ENCODE assay signal across 10 mouse cellular contexts in the genomic region with DNA sequence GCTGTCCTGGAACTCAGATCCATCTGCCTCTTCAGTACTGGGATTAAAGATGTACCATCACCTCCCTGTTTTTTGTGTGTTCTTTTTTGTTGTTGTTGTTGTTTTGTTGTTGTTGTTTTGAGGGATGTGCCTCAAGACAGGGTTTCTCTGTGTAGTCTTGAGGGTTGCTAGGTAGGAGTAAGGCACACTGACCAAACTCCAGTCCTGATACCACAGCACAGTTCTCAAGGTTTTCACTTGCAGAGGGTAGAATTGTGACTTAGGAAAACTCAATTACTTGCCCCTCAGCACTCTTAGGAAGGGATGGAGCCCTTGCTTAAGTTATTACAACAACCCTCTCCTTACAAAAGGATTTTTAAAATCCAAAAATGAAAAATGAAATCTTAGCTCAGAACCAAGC. TPM values are rescaled to one million over a fixed set of nuclear protein-coding genes. Genes with fewer than 3 reads are reported as not detected.
DNase-seq lines count a peak whose midpoint lies in the region; ATAC-seq and TF ChIP-seq lines count a peak whose summit lies in the region.
"Had no signal": no experiment of that assay in that cellular context is flagged by ENCODE, and none has a peak within 500 bp of the region (broad histone marks: within the 10 kb centered on the region; RNA-seq: fewer than 3 reads in every experiment).

No protein-coding gene starts in this region.

- 0 out of 2 replicates have a peak overlapping the region, but pooled peaks have one; percentile 38 for H3K27ac ChIP-seq in kidney, postnatal 0 days
- H3K27ac ChIP-seq in kidney, adult 2 months (ENCODE audit: insufficient read depth, low read depth, low read length): no peak overlapping the region
- peak overlapping the region; percentile 92 for H3K27ac ChIP-seq in embryonic facial prominence, embryonic 15.5 days (replicated peaks)
- peak overlapping the region; percentile 45; the same call in 1 of the 2 replicates for H3K27ac ChIP-seq in intestine, embryonic 16.5 days (ENCODE audit: low read length)

- H3ac ChIP-seq in myocyte (ENCODE audit: control insufficient read depth, insufficient read length): no peak overlapping the region

- no peak for DNase-seq in kidney, postnatal 0 days (ENCODE audit: low spot score)
- no peak for DNase-seq in kidney, adult 2 months
- DNase-seq in adrenal gland, postnatal 10 days: no peak
- DNase-seq in left cerebral cortex, postnatal 10 days (ENCODE audit: extremely low spot score in 1 of 2, low spot score in 2 of 2): no peak
- no peak for DNase-seq in ovary, adult 18-20 months (ENCODE audit: low spot score)

- H3K4me3 ChIP-seq in kidney, postnatal 0 days (replicated peaks; ENCODE audit: low read depth, low read length): no peak overlapping the region
- H3K4me3 ChIP-seq in kidney, adult 2 months (ENCODE audit: insufficient read depth, low read depth, low read length): no peak overlapping the region
- H3K4me3 ChIP-seq in embryonic facial prominence, embryonic 15.5 days (replicated peaks): peak overlapping the region; percentile 57
- H3K4me3 ChIP-seq in intestine, embryonic 16.5 days (ENCODE audit: low read length): 0 out of 2 replicates have a peak overlapping the region, but pooled peaks have one; percentile 5
- H3K4me3 ChIP-seq in myocyte: peak overlapping the region; percentile 35

- TF ChIP-seq POLR2A in kidney, adult 2 months (IDR thresholded peaks at IDR 0.05; ENCODE audit: low read depth, low read length): no peak
- no peak for TF ChIP-seq POLR2A in myocyte (IDR thresholded peaks at IDR 0.05; ENCODE audit: insufficient read length, low read depth)

- no peak for ATAC-seq in kidney, postnatal 0 days (replicated peaks; ENCODE audit: low FRiP score, low read depth)
- ATAC-seq in embryonic facial prominence, embryonic 15.5 days (ENCODE audit: insufficient number of reproducible peaks, low FRiP score, low TSS enrichment, low read depth): no peak
- peak; percentile 44; the same call in 1 of the 2 replicates for ATAC-seq in intestine, embryonic 16.5 days

- H3K9me3 ChIP-seq in kidney, postnatal 0 days (replicated peaks; ENCODE audit: low read length): no peaks in the 10 kb centered on the region
- H3K9me3 ChIP-seq in embryonic facial prominence, embryonic 15.5 days (replicated peaks): no peaks in the 10 kb centered on the region
- no peaks in the 10 kb centered on the region for H3K9me3 ChIP-seq in intestine, embryonic 16.5 days (ENCODE audit: control insufficient read depth, low read length)
- H3K9me3 ChIP-seq: megakaryocyte, embryonic 14.5 days had no signal

- H3K4me2 ChIP-seq in kidney, postnatal 0 days (ENCODE audit: low read length): peak overlapping the region; percentile 75; the same call in 1 of the 2 replicates
- peak overlapping the region; percentile 66 for H3K4me2 ChIP-seq in embryonic facial prominence, embryonic 15.5 days (replicated peaks)
- 0 out of 2 replicates have a peak overlapping the region, but pooled peaks have one; percentile 32 for H3K4me2 ChIP-seq in intestine, embryonic 16.5 days (ENCODE audit: low read depth, low read length)
- H3K4me2 ChIP-seq in myocyte (ENCODE audit: low read depth): peak overlapping the region; percentile 62

- TF ChIP-seq CTCF in kidney, postnatal 0 days (IDR thresholded peaks at IDR 0.05; ENCODE audit: low read depth): no peak
- TF ChIP-seq CTCF in kidney, adult 2 months (conservative IDR thresholded peaks at IDR 0.05; ENCODE audit: insufficient read depth, insufficient read length, low read depth, low read length): no peak

- intact Hi-C loops in left cerebral cortex, postnatal 10 days (cut with DNase I): no loop called here

- H3K79me2 ChIP-seq in myocyte (ENCODE audit: control insufficient read depth, insufficient read depth): peaks cover 3% of the 10 kb centered on the region

- H3K4me1 ChIP-seq in kidney, postnatal 0 days (replicated peaks; ENCODE audit: insufficient read depth, low read length): no peaks in the 10 kb centered on the region
- peaks cover 6% of the 10 kb centered on the region; the same call in 1 of the 2 replicates for H3K4me1 ChIP-seq in kidney, adult 2 months (ENCODE audit: control insufficient read depth, insufficient read depth, low read length)
- peaks cover 3% of the 10 kb centered on the region for H3K4me1 ChIP-seq in embryonic facial prominence, embryonic 15.5 days
- peaks cover 7% of the 10 kb centered on the region for H3K4me1 ChIP-seq in intestine, embryonic 16.5 days (ENCODE audit: control insufficient read depth, insufficient read depth, low read length)

- H3K27me3 ChIP-seq in kidney, postnatal 0 days (ENCODE audit: insufficient read depth, low read length): no peaks in the 10 kb centered on the region
- no peaks in the 10 kb centered on the region for H3K27me3 ChIP-seq in kidney, adult 2 months (replicated peaks; ENCODE audit: control insufficient read depth, insufficient read depth, low read length)
- H3K27me3 ChIP-seq in embryonic facial prominence, embryonic 15.5 days: no peaks in the 10 kb centered on the region
- no peaks in the 10 kb centered on the region for H3K27me3 ChIP-seq in intestine, embryonic 16.5 days (replicated peaks; ENCODE audit: control insufficient read depth, insufficient read depth, low read length)
- H3K27me3 ChIP-seq in myocyte (ENCODE audit: control insufficient read depth, insufficient read depth, insufficient read length): no peaks in the 10 kb centered on the region
- H3K27me3 ChIP-seq: megakaryocyte, embryonic 14.5 days; Patski had no signal

- H3K36me3 ChIP-seq in kidney, postnatal 0 days (ENCODE audit: insufficient read depth, low read length): peaks cover 9% of the 10 kb centered on the region; the same call in 1 of the 2 replicates
- H3K36me3 ChIP-seq in kidney, adult 2 months (ENCODE audit: control insufficient read depth, insufficient read depth, low read length): no peaks in the 10 kb centered on the region; the same call in none of the 2 replicates
- H3K36me3 ChIP-seq in embryonic facial prominence, embryonic 15.5 days: peaks cover 14% of the 10 kb centered on the region; the same call in 1 of the 2 replicates
- H3K36me3 ChIP-seq in intestine, embryonic 16.5 days (ENCODE audit: control insufficient read depth, insufficient read depth, low read length): no peaks in the 10 kb centered on the region
- H3K36me3 ChIP-seq in myocyte (ENCODE audit: control insufficient read depth, insufficient read depth): peaks cover 10% of the 10 kb centered on the region

- H3K9ac ChIP-seq in kidney, postnatal 0 days (ENCODE audit: low read depth, low read length): no peak overlapping the region
- no peak overlapping the region for H3K9ac ChIP-seq in embryonic facial prominence, embryonic 15.5 days
- 0 out of 2 replicates have a peak overlapping the region, but pooled peaks have one; percentile 19 for H3K9ac ChIP-seq in intestine, embryonic 16.5 days (ENCODE audit: low read depth, low read length)

TF ChIP-seq in myocyte, 11 proteins besides CTCF, POLR2A, EP300 and RAD21:
- TF ChIP-seq CEBPB (IDR thresholded peaks at IDR 0.05; ENCODE audit: insufficient read depth, poor library complexity, severe bottlenecking): no peak
- TF ChIP-seq USF1 (IDR thresholded peaks at IDR 0.05; ENCODE audit: low read depth): no peak
- TF ChIP-seq E2F4 (IDR thresholded peaks at IDR 0.05; ENCODE audit: insufficient read depth): no peak
- no peak for TF ChIP-seq REST (IDR thresholded peaks at IDR 0.05; ENCODE audit: insufficient read depth, insufficient read length)
- TF ChIP-seq MYOD1 (IDR thresholded peaks at IDR 0.05; ENCODE audit: control insufficient read depth in 1 of 3, insufficient read length in 2 of 3, low read depth in 2 of 3): no peak
- no peak for TF ChIP-seq TCF3 (IDR thresholded peaks at IDR 0.05; ENCODE audit: insufficient read length, low read depth)
- no peak for TF ChIP-seq TCF12 (IDR thresholded peaks at IDR 0.05; ENCODE audit: insufficient read depth, poor library complexity, severe bottlenecking)
- no peak for TF ChIP-seq SRF (IDR thresholded peaks at IDR 0.05; ENCODE audit: control insufficient read depth, insufficient read length, low read depth)
- no peak for TF ChIP-seq MYOG (IDR thresholded peaks at IDR 0.05; ENCODE audit: control insufficient read depth in 1 of 3, insufficient read depth in 1 of 3, insufficient read length in 2 of 3, low read depth in 2 of 3)
- no peak for TF ChIP-seq MAX (IDR thresholded peaks at IDR 0.05; ENCODE audit: low read depth)
- no peak for TF ChIP-seq POLR2AphosphoS2 (IDR thresholded peaks at IDR 0.05; ENCODE audit: insufficient read length, low read depth)

RNA-seq across cellular contexts. Expression of gene Cntrl, which starts 22.2 kb away (rescaled TPM):
- polyA plus RNA-seq in kidney, postnatal 0 days (2015; fragmentation: Nextera tagmentation; extraction: Ambion mirVana): 16.3 and 16.5 TPM in 2 replicates
- polyA plus RNA-seq in kidney, adult 2 months (2012; rRNA removed): 5.5 and 7.2 TPM in 2 replicates
- polyA plus RNA-seq in embryonic facial prominence, embryonic 15.5 days (2015; fragmentation: Nextera tagmentation; extraction: Ambion mirVana): 23.3 and 24.3 TPM in 2 replicates
- polyA plus RNA-seq in intestine, embryonic 16.5 days (2015; fragmentation: Nextera tagmentation; extraction: Ambion mirVana): 15.7 and 17.3 TPM in 2 replicates
- polyA plus RNA-seq in myocyte (2012; fragmentation: generic; extraction: Trizol): 2.6 TPM
- 10 to 100 TPM; 12.6 to 22.7 TPM for total RNA-seq in adrenal gland, postnatal 10 days (2021)
- 10 to 100 TPM in 1 of 2 experiments, 1 to 10 TPM in 1; 9.4 to 12.6 TPM for total RNA-seq in left cerebral cortex, postnatal 10 days (2021)

RNA-seq across cellular contexts. Expression of gene AI182371, which starts 30.1 kb away (rescaled TPM):
- 0.15 and 0.30 TPM in 2 replicates for polyA plus RNA-seq in kidney, postnatal 0 days (2015; fragmentation: Nextera tagmentation; extraction: Ambion mirVana)
- polyA plus RNA-seq in kidney, adult 2 months (2012; rRNA removed): 0.16 and 0.27 TPM in 2 replicates
- polyA plus RNA-seq in embryonic facial prominence, embryonic 15.5 days (2015; fragmentation: Nextera tagmentation; extraction: Ambion mirVana): 0.30 and 0.40 TPM in 2 replicates
- polyA plus RNA-seq in intestine, embryonic 16.5 days (2015; fragmentation: Nextera tagmentation; extraction: Ambion mirVana): 0.39 and 0.87 TPM in 2 replicates
- polyA plus RNA-seq in myocyte (2012; fragmentation: generic; extraction: Trizol): 0.05 TPM
- total RNA-seq in adrenal gland, postnatal 10 days (2021): 10 to 100 TPM; 18.0 to 41.6 TPM
- total RNA-seq in left cerebral cortex, postnatal 10 days (2021): not detected

Comparison
In these comparisons a context has a peak if more than half of its experiments do, and no peak if none do; other contexts are left out.
1. H3K4me3 ChIP-seq: peak in embryonic facial prominence, embryonic 15.5 days (single experiment), intestine, embryonic 16.5 days (single experiment) and myocyte (single experiment); none in kidney, postnatal 0 days (single experiment) and kidney, adult 2 months (single experiment).
2. Peak in every context shown above with its lines, with median percentiles within 50 percentile points of each other: H3K4me2 ChIP-seq.